Mouse (Mus musculus) heart, embryonic 12.5 days (tissue): ENCODE results near the gene Grb7. TPM values are rescaled to one million over a fixed set of nuclear protein-coding genes. Genes with fewer than 3 reads are reported as not detected.

Experiments
- ATAC-seq: fragments of 200-750 bp; cut with Nextera tagmentation; 2 replicates; pipeline ENCODE4 v1.8.0; 2017; ENCODE audit warnings: moderate TSS enrichment, moderate library complexity; ENCODE audit not compliant: insufficient number of reproducible peaks, low FRiP score
- H3K27ac ChIP-seq: fragments of 300-500 bp; sonication (generic); 2 replicates; pipeline ENCODE4 v1.5.1; 2016; ENCODE audit warnings: mild to moderate bottlenecking, moderate library complexity; ENCODE audit not compliant: poor library complexity, severe bottlenecking
- H3K27me3 ChIP-seq: fragments of 300-500 bp; sonication (generic); replicated peaks from 2 replicates; pipeline ENCODE4 v1.6.1; 2016; ENCODE audit warnings: mild to moderate bottlenecking, moderate library complexity
- H3K36me3 ChIP-seq: fragments of 300-500 bp; sonication (generic); 2 replicates; pipeline ENCODE4 v1.6.1; 2016; ENCODE audit warnings: mild to moderate bottlenecking, moderate library complexity
- H3K4me1 ChIP-seq: fragments of 300-500 bp; sonication (generic); replicated peaks from 2 replicates; pipeline ENCODE4 v1.6.1; 2016; ENCODE audit warnings: mild to moderate bottlenecking
- H3K4me2 ChIP-seq: fragments of 300-500 bp; sonication (generic); 2 replicates; pipeline ENCODE4 v1.6.1; 2016; ENCODE audit warnings: mild to moderate bottlenecking, moderate library complexity
- H3K4me3 ChIP-seq: fragments of 300-500 bp; sonication (generic); 2 replicates; pipeline ENCODE4 v1.5.1; 2016; ENCODE audit warnings: mild to moderate bottlenecking
- H3K9ac ChIP-seq: fragments of 300-500 bp; sonication (generic); 2 replicates; pipeline ENCODE4 v1.6.1; 2016; ENCODE audit warnings: mild to moderate bottlenecking, moderate library complexity
- H3K9me3 ChIP-seq: fragments of 300-500 bp; sonication (generic); replicated peaks from 2 replicates; pipeline ENCODE4 v1.6.1; 2016; ENCODE audit warnings: mild to moderate bottlenecking, moderate library complexity
- WGBS: fragments of 180-500 bp; shearing (Covaris S2); methylation state at CpG from one replicate; pipeline ENCODE4 v1.1.7; 2016; 5-methylcytosine and 5-hydroxymethylcytosine counted together
- polyA plus RNA-seq: library from polyadenylated mRNA; unstranded; fragments of >200 nt; fragmentation: Nextera tagmentation; extraction: Ambion mirVana; gene quantifications from 2 replicates; pipeline ENCODE4 v1.2.1, GENCODE M21; 2016

Gene Grb7
- polyA plus RNA-seq, 1 experiment from 2014 or later: 2.1 TPM

GRCm38 (mm10) chr11:98445679-98446078, 515 bp upstream of the Grb7 start:
- Histone ChIP-seq H3K4me1 (peaks cover 27% of the 10 kb centered on the region), H3K9me3 (no peaks in the 10 kb centered on the region), H3K4me3 (no peak overlapping the region), H3K27ac (no peak overlapping the region), H3K4me2 (no peak overlapping the region), H3K9ac (no peak overlapping the region), H3K27me3 (peaks cover 34% of the 10 kb centered on the region), H3K36me3 (no peaks in the 10 kb centered on the region)
- ATAC-seq: 0 out of 2 replicates have a peak, but pooled peaks have one; percentile 2
- 55% methylated on average over 4 of the region's 4 CpGs for WGBS

- Histone ChIP-seq H3K4me1 (peaks cover 27% of the 10 kb centered on the region), H3K9me3 (no peaks in the 10 kb centered on the region), H3K4me2 (peak overlapping the region; percentile 66), H3K9ac (peak overlapping the region; percentile 58), H3K4me3 (peak overlapping the region; percentile 33), H3K36me3 (no peaks in the 10 kb centered on the region), H3K27me3 (peaks cover 36% of the 10 kb centered on the region), H3K27ac (no peak overlapping the region)
- ATAC-seq: 0 out of 2 replicates have a peak, but pooled peaks have one; percentile 29
- WGBS: 3% methylated on average over 33 of the region's 33 CpGs
Observed at GRCm38 (mm10) chr11:98446562-98447474, 624 bp downstream of the Grb7 start.

DNA sequence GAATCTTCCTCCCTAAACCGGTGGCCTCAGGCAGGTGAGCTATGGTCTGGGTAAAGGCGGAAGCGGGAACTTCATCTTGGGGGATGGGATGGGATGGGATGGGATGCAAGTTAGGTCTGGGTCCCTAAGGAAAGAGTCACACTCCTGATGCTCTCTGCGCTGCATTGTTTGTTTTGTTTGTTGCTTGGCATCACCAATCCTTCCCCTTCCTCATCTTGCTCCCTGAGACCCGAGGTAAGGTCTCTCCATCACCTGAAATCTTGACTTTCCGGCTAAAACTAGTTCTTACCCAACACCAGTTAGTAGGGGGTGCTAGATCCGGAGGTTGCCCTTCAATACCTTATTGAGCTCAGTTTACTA, 1.3 kb downstream of the Grb7 start:
- Histone ChIP-seq H3K4me1 (peaks cover 27% of the 10 kb centered on the region), H3K4me2 (peak overlapping the region; percentile 66), H3K36me3 (no peaks in the 10 kb centered on the region), H3K27ac (no peak overlapping the region), H3K9me3 (no peaks in the 10 kb centered on the region), H3K9ac (peak overlapping the region; percentile 58), H3K27me3 (peaks cover 43% of the 10 kb centered on the region), H3K4me3 (peak overlapping the region; percentile 33)
- ATAC-seq: no peak
- WGBS: 11% methylated on average over 7 of the region's 7 CpGs

GRCm38 (mm10) chr11:98448191-98448790, 2.1 kb downstream of the Grb7 start:
- Histone ChIP-seq H3K4me2 (no peak overlapping the region), H3K4me1 (peaks cover 27% of the 10 kb centered on the region), H3K9me3 (no peaks in the 10 kb centered on the region), H3K9ac (no peak overlapping the region), H3K27ac (no peak overlapping the region), H3K36me3 (no peaks in the 10 kb centered on the region), H3K27me3 (peaks cover 50% of the 10 kb centered on the region), H3K4me3 (no peak overlapping the region)
- ATAC-seq: no peak
- WGBS: 53% methylated on average over 11 of the region's 13 CpGs

DNA sequence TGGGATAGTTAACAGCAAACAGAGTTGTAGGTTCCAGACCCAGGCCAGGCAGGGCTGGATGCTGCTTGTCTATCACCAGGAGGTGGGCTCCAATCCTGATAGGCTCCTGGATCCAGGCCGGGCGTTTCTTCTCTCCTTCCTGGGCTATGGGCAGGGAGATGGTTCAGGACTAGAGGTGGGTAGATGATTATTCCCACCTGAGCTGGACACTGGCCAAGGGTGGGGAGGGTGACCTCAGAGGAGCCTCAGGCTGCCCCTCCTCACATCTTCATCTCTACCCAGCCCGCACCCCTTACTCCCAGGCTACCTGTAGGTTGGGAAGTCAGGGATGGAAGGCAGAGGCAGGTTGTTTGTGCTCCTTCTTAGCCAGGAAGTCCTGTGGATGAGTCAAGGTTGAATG, 3.2 kb downstream of the Grb7 start:
- Histone ChIP-seq H3K9ac (no peak overlapping the region), H3K4me3 (no peak overlapping the region)

GRCm38 (mm10) chr11:98449921-98450771, 4.0 kb downstream of the Grb7 start:
- no peak overlapping the region for H3K4me2 ChIP-seq
- no peak for ATAC-seq
- H3K4me3 ChIP-seq: no peak overlapping the region
- WGBS: 71% methylated on average over 20 of the region's 20 CpGs
- peaks cover 27% of the 10 kb centered on the region for H3K4me1 ChIP-seq
- no peaks in the 10 kb centered on the region for H3K9me3 ChIP-seq
- H3K36me3 ChIP-seq: no peaks in the 10 kb centered on the region
- no peak overlapping the region for H3K27ac ChIP-seq
- H3K9ac ChIP-seq: no peak overlapping the region
- H3K27me3 ChIP-seq: peaks cover 50% of the 10 kb centered on the region

More for the DNA sequence above, 3.2 kb downstream of the Grb7 start:
- no peaks in the 10 kb centered on the region for H3K36me3 ChIP-seq
- H3K9me3 ChIP-seq: no peaks in the 10 kb centered on the region
- H3K4me2 ChIP-seq: no peak overlapping the region
- peaks cover 50% of the 10 kb centered on the region for H3K27me3 ChIP-seq
- peaks cover 27% of the 10 kb centered on the region for H3K4me1 ChIP-seq
- no peak overlapping the region for H3K27ac ChIP-seq
- no peak for ATAC-seq
- 68% methylated on average over 3 of the region's 3 CpGs for WGBS

GRCm38 (mm10) chr11:98455484-98455883, 9.3 kb downstream of the Grb7 start:
- H3K4me3 ChIP-seq: no peak overlapping the region
- H3K27me3 ChIP-seq: peaks cover 46% of the 10 kb centered on the region
- no peak for ATAC-seq
- H3K9me3 ChIP-seq: no peaks in the 10 kb centered on the region
- no peaks in the 10 kb centered on the region for H3K36me3 ChIP-seq
- no peak overlapping the region for H3K4me2 ChIP-seq
- H3K27ac ChIP-seq: no peak overlapping the region
- H3K4me1 ChIP-seq: peaks cover 4% of the 10 kb centered on the region; the same call in 1 of the 2 replicates
- H3K9ac ChIP-seq: no peak overlapping the region
- 82% methylated on average over 4 of the region's 4 CpGs for whole genome bisulfite sequencing

DNA sequence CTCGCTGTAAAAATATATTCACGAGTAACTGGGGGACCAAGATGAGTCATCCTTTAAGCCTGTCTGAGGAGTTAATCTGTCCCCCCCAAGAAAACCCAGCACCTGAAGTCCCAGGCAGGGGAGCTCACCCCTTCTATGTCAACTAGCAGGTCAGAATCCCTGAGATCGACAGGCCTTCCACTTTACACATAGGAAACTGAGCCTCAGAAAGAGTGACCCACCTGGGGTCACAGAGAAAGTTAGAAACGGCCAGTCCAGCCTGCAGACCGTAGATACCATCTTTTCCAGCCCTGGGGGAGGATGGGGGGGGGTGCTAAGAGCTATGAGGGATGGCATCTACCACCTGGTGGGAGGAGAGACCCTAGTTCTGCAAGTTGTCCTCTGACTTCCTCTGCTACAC, 10.4 kb downstream of the Grb7 start:
- peaks cover 52% of the 10 kb centered on the region for H3K27me3 ChIP-seq
- H3K9ac ChIP-seq: no peak overlapping the region
- H3K4me3 ChIP-seq: no peak overlapping the region
- H3K27ac ChIP-seq: no peak overlapping the region
- H3K4me2 ChIP-seq: peak overlapping the region; percentile 98; the same call in 1 of the 2 replicates
- H3K4me1 ChIP-seq: peaks cover 4% of the 10 kb centered on the region; the same call in 1 of the 2 replicates
- 70% methylated on average over 5 of the region's 5 CpGs for WGBS
- no peaks in the 10 kb centered on the region for H3K9me3 ChIP-seq
- H3K36me3 ChIP-seq: no peaks in the 10 kb centered on the region
- ATAC-seq: no peak

DNA sequence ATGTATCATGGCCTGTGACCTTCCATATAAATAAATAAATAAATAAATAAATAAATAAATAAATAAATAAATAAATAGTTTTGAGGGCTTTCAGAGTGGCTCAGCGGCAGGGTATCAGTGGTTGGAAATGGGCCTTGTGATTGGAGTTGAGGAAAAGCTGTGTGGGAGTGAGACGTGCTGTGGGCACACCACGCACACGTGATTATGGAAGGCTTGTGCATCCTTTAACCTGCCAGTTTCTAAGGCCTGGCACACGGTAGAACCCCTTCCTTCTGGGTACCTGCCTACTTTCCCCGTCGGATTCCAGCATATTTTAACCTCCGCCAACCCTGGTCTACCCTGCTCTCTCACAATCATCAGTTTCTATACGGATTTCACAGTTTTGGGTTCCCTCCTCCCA, 10.8 kb downstream of the Grb7 start:
- Histone ChIP-seq H3K27me3 (peaks cover 52% of the 10 kb centered on the region), H3K4me1 (peaks cover 4% of the 10 kb centered on the region; the same call in 1 of the 2 replicates), H3K9me3 (no peaks in the 10 kb centered on the region), H3K4me2 (peak overlapping the region; percentile 98), H3K36me3 (no peaks in the 10 kb centered on the region), H3K9ac (peak overlapping the region; percentile 72), H3K27ac (no peak overlapping the region), H3K4me3 (peak overlapping the region; percentile 68)
- 21% methylated on average over 9 of the region's 9 CpGs for WGBS
- ATAC-seq: peak; percentile 17; the same call in 1 of the 2 replicates

DNA sequence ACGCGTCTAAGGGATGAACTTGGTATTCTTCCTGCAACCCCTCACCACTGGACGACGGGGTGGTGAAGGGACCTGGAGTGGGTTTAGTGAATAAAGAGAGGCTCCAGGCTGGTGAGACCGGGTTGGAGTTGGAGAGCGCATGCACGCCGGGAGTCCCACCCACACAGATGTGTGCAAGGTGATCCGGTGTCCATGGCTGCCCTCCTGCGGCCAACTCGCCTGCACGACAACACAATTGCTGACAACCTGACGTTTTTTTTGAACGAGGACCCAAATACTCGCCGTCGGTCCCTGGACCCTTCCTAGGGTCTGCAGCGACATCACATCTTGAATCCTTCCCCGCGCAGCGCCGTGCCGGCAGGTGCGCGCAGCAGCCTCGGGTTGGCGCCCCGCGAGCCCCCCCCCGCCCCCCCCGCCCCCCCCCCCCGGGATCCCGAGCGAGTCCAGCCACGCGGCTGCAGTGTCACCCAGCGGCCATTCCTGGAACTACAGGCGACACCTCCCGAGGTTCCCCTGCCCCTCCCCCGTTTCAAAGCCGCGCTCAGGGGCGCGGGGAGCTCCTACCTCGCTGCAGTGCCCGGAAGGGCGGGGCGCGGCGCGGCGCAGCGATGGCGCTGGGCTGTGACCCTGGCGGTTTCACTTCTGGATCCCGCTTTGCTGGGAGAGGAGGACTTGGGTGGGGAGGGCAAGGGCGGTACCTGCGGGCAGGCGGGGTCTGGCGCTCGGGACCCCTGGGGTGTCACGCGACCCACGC, 11.3 kb downstream of the Grb7 start:
- Histone ChIP-seq H3K27ac (no peak overlapping the region), H3K4me2 (peak overlapping the region; percentile 98), H3K36me3 (no peaks in the 10 kb centered on the region), H3K9me3 (no peaks in the 10 kb centered on the region), H3K9ac (peak overlapping the region; percentile 72), H3K4me3 (peak overlapping the region; percentile 68), H3K27me3 (peaks cover 50% of the 10 kb centered on the region), H3K4me1 (peaks cover 4% of the 10 kb centered on the region; the same call in 1 of the 2 replicates)
- peak; percentile 79 for ATAC-seq
- WGBS: under 1% methylated on average over 54 of the region's 64 CpGs
